Mouse (Mus musculus) C2C12 (cell line): ENCODE results near the gene Dscam.

ENCODE experiments used
- CTCF ChIP-seq: IDR thresholded peaks from one replicate; pipeline ENCODE4 v1.5.1; 2011; ENCODE audit not compliant: control insufficient read depth, insufficient read depth, insufficient read length
- FOSL1 ChIP-seq: IDR thresholded peaks from one replicate; pipeline ENCODE4 v1.8.0; 2011; ENCODE audit warnings: mild to moderate bottlenecking, low read length; ENCODE audit not compliant: poor library complexity, insufficient read depth, severe bottlenecking
- MAX ChIP-seq: IDR thresholded peaks from one replicate; pipeline ENCODE4 v1.6.1; 2011; ENCODE audit warnings: mild to moderate bottlenecking, control low read depth
- MYOG ChIP-seq: IDR thresholded peaks from one replicate; pipeline ENCODE4 v1.6.1; 2011; ENCODE audit not compliant: control insufficient read depth, insufficient read length; ENCODE audit errors: extremely low read depth
- USF1 ChIP-seq: IDR thresholded peaks from one replicate; pipeline ENCODE4 v1.6.1; 2011; ENCODE audit warnings: low read depth, mild to moderate bottlenecking, control low read depth, moderate library complexity

GRCm38 (mm10) chr16:96555412-96555811 lies 615.1 kb downstream of the Dscam start:
- no peak for TF ChIP-seq MYOG
- no peak for TF ChIP-seq FOSL1
- TF ChIP-seq CTCF, result no peak
- no peak for TF ChIP-seq MAX
- TF ChIP-seq USF1, result no peak
